Mouse (Mus musculus) right cerebral cortex, postnatal 4 days (tissue): ENCODE measurements around the gene Cyp2d22.
A peak's percentile ranks its signal among the peaks of the same experiment; 100 is the strongest.

Experiments
- DNase-seq: peaks from one replicate; pipeline ENCODE4 v3.0.0-alpha.2; 2022

Cyp2d22 gene

DNA sequence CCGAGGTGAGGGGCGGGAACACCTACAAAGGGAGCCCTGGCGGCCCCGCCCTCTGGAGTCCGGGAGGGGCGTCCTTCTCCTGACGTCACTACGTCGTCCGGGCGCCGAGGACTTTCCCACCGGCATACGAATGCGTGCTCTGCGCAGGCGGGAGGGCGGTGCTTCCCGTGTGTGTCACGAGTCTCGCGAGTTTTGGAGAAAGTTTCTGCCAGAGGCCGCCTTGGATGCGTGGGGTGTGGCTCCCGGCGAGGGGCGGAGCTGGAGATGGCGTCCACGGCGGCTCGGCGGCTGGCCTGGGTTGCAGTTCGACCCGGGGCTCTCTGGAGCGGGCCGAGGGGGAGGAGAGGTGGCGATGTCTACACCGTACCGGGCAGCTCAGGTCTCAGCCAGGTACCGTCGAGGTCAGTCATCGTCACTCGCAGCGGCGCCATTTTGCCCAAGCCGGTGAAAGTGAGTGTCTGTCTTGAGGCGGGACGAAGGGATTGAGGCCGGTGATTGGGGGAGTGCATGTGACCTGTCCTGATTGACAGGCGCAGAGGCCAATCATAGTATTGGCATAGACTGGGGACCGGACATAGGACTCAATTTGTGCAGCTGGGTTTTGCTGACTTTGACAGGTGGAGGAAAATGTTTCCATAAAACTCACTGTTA, 34.1 kb downstream of the Cyp2d22 start:
- peak; percentile 93 for DNase-seq

DNA sequence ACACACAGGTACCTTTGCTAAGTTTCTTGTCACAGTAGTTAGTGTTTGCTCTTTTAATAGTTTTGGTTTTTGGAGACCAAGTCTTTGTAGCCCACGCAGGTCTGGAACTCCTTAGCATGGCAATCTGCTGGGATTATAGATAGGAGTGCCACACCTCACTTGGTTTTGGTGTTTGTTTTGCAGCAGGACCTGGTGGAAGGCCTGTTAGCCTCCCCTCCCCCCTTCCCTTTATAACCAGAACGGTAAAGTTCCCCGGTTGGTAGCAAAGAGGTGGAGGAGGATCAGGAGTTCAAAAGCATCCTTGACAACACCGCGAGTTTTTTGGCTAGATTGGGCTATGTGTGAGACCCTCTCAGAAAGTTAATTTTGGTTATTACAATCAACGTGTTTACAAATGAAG, 35.1 kb downstream of the Cyp2d22 start:
- DNase-seq = no peak

DNA sequence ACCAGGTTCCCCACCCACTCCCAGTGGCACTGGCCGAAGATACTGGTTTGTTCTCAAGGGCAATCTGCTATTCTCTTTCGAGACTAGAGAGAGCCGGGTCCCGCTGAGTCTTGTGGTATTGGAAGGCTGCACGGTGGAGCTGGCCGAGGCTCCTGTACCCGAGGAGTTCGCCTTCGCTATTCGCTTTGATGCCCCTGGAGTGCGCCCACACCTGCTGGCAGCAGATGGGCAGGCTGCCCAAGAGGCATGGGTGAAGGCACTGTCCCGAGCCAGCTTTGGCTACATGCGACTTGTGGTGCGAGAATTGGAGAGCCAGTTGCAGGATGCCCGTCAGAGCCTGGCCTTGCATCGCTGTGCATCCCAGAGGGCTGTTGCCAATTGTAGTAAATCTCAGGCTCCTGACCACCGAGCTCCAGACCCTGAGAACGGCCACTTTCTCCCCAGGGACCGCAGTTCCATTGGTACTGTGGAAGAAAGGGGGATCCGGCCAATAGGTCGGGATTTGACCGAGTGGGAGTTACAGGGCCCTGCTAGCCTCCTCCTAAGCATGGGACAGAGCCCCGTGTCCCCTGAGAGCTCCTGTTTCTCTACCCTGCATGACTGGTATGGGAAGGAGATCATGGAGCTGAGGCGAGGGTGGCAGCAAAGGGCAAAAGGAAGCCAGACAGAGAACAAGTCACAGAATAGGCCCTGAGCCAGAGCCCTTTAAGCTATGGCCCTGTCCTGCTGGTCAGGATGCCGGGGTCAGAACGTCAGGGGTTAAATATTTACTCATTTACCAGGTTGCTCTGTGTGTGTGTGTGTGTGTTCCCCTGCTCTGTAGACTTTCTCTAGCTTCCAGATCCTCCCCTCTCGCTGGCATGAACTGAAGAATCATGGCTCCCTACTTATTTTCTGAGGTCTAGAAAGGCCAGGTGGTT, 36.4 kb downstream of the Cyp2d22 start:
- no peak for DNase-seq

DNA sequence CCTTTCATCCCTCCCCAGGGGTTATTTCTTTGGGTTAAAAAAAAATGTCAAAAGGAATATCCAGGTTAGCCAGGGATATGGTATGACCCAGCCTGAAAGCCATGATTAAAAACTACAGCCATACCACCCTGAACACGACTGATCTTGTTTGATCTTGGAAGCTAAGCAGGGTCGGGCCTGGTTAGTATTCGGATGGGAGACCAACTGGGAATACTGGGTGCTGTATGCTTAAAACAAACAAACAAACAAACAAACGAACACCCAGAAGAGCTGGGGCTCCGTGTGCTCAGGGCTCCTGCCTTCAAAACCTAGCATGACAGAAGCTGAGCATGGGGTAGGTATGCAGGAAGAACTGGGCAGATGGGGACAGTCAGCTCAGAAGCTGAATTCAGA, 37.5 kb downstream of the Cyp2d22 start:
- DNase-seq = no peak

DNA sequence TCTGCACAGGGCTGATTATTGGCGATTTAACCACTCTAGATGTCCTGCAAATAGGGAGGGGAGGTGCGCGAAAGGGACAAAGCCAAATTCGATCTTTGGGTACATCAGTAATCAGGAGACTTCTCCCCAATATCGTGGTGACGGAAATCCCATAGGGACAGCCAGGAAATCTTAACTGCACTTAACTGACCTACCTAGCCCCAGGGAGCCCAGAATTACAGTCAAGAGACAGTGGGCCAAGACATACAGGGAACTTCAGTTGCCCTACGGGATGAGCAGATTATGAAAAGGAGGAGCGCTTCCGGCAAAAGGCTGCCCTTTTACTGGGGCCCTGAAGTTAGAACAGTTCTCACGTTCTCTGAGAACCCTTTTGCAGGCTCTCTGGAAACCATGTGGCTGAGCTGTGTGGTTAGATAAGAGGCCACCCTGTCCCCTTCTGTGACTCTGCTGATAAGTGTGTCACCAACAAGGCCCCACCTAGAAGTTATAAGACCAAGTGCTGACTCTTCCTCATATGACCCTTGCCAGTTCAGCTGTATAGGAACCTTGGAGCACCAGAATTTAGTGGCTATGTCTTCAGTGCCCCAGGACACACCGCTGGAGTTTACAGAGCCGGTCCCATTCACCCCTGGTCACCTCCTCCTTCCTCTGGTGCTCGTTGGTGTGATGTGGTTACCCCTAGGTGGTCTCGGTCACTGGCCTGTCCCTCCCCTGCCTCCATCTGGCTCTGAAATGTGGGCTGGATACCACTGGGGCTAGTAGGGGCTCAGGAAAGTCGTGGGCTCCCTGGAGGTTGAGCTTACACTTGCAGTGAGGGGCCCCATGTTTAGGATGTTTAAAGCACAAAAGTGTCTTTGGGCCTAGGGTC, 38.2 kb downstream of the Cyp2d22 start:
- DNase-seq = no peak

DNA sequence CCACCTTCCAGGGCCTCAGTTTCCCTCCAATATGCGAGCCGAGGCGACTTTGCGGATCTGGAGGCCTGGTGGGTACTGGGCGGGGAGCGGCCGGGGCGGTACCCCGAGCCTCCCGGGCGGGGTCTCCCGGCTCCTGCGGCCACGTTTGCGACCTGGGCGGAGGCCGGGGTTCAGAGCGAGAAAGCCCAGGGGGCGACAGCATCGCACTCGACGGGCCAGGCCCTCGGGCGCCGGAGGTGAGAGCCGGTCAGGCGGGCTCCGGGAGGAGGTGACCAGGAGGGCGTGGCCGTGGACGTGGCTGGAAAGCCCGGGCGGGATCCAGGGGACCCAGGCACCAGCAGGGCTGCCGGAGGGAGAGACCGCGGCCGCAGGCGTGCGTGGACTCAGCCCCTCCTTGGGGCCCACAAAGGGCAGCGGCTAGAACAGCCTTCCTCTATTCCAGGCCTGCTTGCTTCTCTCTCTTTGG, 39.0 kb downstream of the Cyp2d22 start:
- DNase-seq = no peak

DNA sequence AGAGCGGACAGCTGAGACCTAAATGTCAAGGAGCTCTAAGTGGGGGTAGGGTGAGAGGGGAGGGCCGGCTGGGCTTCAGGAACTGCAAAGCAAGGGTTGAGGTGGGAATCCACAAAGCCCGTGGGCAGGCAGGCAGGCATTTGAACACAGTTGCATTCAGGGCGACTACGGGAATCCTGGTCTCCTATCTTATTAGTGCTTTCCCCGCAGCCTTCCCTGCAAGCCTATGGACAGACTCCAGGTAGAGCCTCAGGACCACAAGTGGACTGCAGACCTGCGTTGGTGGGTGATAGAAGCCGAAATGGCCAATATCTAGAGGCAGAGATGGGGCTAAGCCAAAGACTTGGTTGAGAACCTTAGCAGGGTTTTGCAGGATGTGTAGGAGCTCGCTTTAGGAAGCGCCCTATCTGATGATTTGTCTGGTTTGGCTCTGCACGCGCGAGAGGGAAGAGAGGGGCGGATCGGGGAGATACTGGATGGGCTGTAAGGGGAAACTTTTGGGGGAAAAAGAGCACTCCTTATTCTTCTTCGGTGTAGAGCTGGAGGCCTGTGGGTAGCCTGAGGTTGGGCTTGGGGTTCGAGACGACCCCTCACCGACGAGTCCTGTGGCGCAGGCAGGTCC, 39.5 kb downstream of the Cyp2d22 start:
- DNase-seq = no peak

DNA sequence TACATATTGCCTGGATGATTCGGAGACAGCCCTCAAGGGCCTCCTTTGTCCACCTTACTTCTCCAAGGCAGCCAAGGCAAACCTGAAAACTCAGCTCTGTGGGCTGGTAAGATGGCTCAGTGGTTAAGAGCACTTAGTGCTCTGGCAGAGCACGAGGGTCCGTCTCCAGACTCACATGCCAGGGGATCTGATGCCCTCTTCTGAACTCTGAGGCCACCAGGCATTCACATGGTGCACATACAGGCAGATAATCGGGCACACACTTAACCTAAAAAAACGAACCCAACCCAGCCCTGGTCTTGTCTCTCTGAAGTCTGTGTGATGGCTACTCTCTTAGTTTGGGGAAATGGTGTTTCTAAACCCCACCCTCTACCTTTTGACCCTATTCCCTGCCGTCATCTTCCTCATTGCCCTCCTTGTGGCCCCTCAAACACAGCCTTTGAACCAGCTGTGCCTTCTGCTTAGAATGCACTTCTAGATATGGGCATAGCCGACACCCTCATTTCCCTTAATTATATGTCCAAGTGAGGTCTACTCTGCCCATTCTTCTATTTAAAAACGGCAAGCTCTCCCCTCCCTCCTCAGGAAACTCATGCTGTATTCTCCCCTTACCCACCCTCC, 40.3 kb downstream of the Cyp2d22 start:
- DNase-seq = no peak

DNA sequence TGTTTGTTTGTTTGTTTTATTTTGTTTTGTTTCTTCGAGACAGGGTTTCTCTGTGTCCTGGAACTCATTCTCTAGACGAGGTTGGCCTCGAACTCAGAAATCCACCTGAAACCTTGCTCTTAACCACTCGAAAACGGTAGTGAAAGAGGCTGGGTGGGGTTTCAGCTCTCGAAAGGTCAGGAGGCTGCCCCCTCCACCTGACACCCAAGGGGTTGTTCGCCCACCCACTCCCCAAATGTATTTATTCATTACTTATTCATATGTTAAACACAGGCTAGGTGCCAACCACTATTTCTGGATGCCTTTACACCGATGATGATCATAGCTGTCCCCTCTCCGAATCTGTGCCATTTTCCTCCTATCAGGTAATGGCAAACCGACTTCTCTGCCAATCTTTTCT, 40.9 kb downstream of the Cyp2d22 start:
- no peak for DNase-seq

DNA sequence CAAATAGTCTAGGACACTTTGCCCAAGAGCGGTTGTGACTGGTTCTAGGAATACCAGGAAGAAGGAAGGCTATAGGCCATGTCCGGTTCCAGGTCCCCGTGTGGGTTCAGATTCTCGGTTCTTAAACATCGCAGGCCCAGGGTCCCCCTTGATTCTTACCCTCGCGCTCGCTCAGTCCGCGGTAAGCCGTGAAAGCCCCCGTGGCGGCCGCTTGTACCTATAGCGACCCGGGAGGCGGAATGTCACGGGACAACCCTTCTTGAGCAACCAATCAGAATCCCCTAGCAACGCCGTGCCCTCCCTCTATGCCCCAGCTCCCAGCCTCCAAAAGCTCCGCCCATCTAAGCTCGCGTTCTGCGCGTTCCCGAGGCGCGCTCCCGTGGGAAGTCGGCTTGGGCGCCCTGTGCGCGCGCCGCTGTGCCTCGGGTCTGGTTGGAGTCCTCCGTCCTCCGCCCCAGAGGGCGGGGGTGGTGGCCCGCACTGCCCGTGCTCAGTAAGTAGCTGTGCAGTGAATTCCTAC, 41.4 kb downstream of the Cyp2d22 start, which contains the start of the genes Naga, Pheta2 and Smdt1:
Naga (minus strand) TSS at position 333 of the 520 bp plus-strand sequence.
Pheta2 (plus strand) TSS at position 350 of the 520 bp plus-strand sequence.
Smdt1 (plus strand) TSS at position 367 of the 520 bp plus-strand sequence.
- peak; percentile 95 for DNase-seq

DNA sequence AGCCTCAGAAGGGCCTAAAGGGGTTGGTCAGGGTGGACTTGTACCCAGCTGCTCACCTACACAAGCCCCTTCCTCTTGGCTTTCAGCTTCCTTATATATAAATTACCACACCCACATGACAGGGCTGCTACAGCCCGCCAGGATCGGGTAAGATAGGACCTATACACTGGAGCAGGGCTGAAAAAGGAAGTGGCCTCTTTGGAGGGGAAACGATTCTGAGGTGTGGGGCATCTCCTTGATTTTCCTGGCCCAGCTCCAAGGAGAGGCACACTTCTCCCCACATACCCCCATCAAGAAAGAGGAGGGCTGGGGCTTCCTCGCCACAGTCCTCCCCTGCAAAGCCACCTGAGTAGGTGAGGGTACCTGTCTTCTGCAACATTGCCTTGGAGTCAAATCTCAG, 42.2 kb downstream of the Cyp2d22 start:
- DNase-seq = no peak

DNA sequence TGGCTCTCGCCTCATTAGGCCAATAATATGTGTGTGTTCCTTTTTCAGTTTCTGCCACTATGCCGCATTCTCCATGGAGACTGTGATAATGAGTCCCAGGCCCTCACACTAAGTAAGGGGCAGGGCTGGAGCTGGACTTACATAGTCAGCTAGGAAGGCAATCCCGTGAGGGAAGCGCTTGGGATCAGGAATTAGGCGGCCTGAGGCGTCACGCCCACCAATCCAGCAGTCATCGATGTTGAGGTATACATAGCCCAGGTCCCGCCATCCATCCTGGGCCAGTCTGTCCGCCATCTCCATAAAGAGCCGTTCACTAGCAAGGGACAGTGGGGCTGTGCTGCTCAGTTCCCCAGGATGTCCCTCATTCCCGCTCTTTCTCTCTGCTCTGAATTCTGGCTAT, 43.4 kb downstream of the Cyp2d22 start:
- DNase-seq = no peak

DNA sequence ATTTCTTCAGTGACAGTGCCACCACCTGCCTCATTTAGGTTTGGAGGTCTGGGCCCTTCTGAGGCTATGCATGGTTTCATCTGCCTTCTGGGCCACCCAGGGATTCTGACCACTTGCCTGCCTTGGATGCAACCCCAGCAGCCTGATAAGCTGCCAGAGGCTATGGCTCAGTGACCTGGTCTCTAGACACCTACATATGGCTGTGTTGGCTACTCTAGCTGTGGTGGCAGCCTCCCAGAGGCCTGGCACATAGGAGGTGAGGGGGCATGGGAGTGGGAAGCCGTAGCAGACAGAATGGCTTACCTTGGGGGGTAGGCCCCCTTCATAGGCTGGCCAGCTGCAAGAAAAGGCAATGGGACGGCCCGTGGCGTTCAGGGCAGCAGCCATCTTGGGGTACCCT, 44.9 kb downstream of the Cyp2d22 start:
- DNase-seq = no peak

DNA sequence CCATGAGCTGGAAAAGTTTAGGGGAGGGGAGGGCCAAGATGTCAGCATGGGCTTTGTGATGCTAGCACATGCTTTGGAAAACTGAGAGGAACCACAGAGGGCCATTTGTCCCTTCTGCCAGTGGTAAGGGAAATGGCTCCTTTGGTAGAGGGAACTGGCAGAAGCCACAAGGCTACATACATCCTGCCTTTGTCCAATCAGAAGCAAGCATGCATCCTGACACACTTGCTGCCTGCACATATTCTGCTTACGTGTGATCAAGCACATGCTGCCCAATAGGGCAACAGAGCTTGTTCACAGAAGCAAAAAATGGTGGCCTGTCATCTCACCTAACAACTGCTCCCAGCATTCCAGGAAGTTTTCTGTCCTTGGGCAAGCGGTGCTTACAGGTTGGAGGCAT, 54.7 kb downstream of the Cyp2d22 start:
- DNase-seq = no peak

DNA sequence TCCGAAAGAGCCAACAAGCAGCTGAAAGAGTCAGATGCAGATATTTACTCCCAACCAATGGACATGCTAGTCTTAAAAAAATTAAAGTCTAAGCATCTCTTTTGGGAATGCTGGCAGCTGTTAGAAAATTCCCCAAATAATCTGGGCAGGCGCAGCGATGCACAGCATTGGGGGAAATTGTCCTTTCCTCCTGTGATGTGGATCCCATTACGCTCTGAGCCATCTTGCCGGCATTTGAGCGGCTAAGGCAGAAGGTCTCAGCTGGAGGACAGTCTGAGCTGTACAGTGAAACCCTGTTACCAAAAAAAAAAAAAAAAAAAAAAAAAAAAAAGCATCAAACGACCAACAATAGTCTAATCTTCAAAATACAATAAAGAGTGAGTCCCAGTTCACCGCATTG, 57.9 kb downstream of the Cyp2d22 start:
- DNase-seq = no peak
